Mouse (Mus musculus) adrenal gland, adult 8-10 months (tissue): ENCODE results near the gene D430041D05Rik. TPM values are rescaled to one million over a fixed set of nuclear protein-coding genes. Genes with fewer than 3 reads are reported as not detected.

ENCODE experiments used
- DNase-seq: peaks from one replicate; pipeline ENCODE4 v3.0.0; 2022
- total RNA-seq, 4 experiments: library from RNA; stranded (reverse); gene quantifications; 2 replicates each; pipeline ENCODE4 v1.2.4; 2022

Gene D430041D05Rik
- total RNA-seq, 4 experiments from 2014 or later = 14.7 to 38.0 (median 25.5) TPM

GRCm38 (mm10) chr2:104335824-104336223 is 75.0 kb downstream of the D430041D05Rik start:
- no peak for DNase-seq

GRCm38 (mm10) chr2:104333952-104334351 is 76.9 kb downstream of the D430041D05Rik start:
- no peak for DNase-seq

- no peak for DNase-seq
These were observed 78.1 kb downstream of the D430041D05Rik start for GRCm38 (mm10) chr2:104332707-104333106.

- no peak for DNase-seq
These were observed 79.6 kb downstream of the D430041D05Rik start for GRCm38 (mm10) chr2:104331261-104331660.

- DNase-seq = no peak
These were observed 83.6 kb downstream of the D430041D05Rik start for GRCm38 (mm10) chr2:104327116-104327794.

GRCm38 (mm10) chr2:104323773-104324172 is 87.0 kb downstream of the D430041D05Rik start:
- DNase-seq = no peak

- no peak for DNase-seq
These were observed 87.5 kb downstream of the D430041D05Rik start for GRCm38 (mm10) chr2:104323351-104323750.

GRCm38 (mm10) chr2:104320061-104320624 is 90.7 kb downstream of the D430041D05Rik start:
- DNase-seq = peak; percentile 60

GRCm38 (mm10) chr2:104319443-104319842 is 91.4 kb downstream of the D430041D05Rik start:
- DNase-seq = no peak

- no peak for DNase-seq
These were observed 91.9 kb downstream of the D430041D05Rik start for GRCm38 (mm10) chr2:104318881-104319280.

- no peak for DNase-seq
These were observed 92.6 kb downstream of the D430041D05Rik start for GRCm38 (mm10) chr2:104318259-104318658.

GRCm38 (mm10) chr2:104317631-104318030 is 93.2 kb downstream of the D430041D05Rik start:
- no peak for DNase-seq

- no peak for DNase-seq
These were observed 94.3 kb downstream of the D430041D05Rik start for GRCm38 (mm10) chr2:104316483-104316882.

- no peak for DNase-seq
These were observed 97.6 kb downstream of the D430041D05Rik start for GRCm38 (mm10) chr2:104313246-104313645.

GRCm38 (mm10) chr2:104307102-104307501 is 103.7 kb downstream of the D430041D05Rik start:
- no peak for DNase-seq

- no peak for DNase-seq
These were observed 105.1 kb downstream of the D430041D05Rik start for GRCm38 (mm10) chr2:104305722-104306121.

GRCm38 (mm10) chr2:104299912-104300311 is 110.9 kb downstream of the D430041D05Rik start:
- DNase-seq = no peak

GRCm38 (mm10) chr2:104299160-104299559 is 111.7 kb downstream of the D430041D05Rik start:
- no peak for DNase-seq

- no peak for DNase-seq
These were observed 124.0 kb downstream of the D430041D05Rik start for GRCm38 (mm10) chr2:104286821-104287220.

GRCm38 (mm10) chr2:104283401-104283955 is 127.3 kb downstream of the D430041D05Rik start:
- DNase-seq = no peak

GRCm38 (mm10) chr2:104282835-104283234 is 128.0 kb downstream of the D430041D05Rik start:
- no peak for DNase-seq

GRCm38 (mm10) chr2:104267049-104267448 is 143.8 kb downstream of the D430041D05Rik start:
- DNase-seq = no peak

- no peak for DNase-seq
These were observed 149.1 kb downstream of the D430041D05Rik start for GRCm38 (mm10) chr2:104261741-104262067.
